Mouse (Mus musculus) kidney, embryonic 16.5 days (tissue): ENCODE data around the gene Robo1. TPM values are rescaled to one million over a fixed set of nuclear protein-coding genes. Genes with fewer than 3 reads are reported as not detected.

ENCODE experiments used
- ATAC-seq: fragments of 200-750 bp; cut with Nextera tagmentation; 2 replicates; pipeline ENCODE4 v1.8.0; 2017; ENCODE audit warnings: moderate TSS enrichment; ENCODE audit not compliant: low FRiP score, low TSS enrichment
- H3K27ac ChIP-seq: fragments of 300-500 bp; sonication (generic); 2 replicates; pipeline ENCODE4 v1.5.1; 2014; ENCODE audit warnings: low read length
- H3K27me3 ChIP-seq: fragments of 300-500 bp; sonication (generic); 2 replicates; pipeline ENCODE4 v1.6.1; 2014; ENCODE audit warnings: low read length, control low read depth, mixed read lengths; ENCODE audit not compliant: insufficient read depth
- H3K36me3 ChIP-seq: fragments of 300-500 bp; sonication (generic); 2 replicates; pipeline ENCODE4 v1.6.1; 2014; ENCODE audit warnings: low read length, control low read depth, mixed read lengths; ENCODE audit not compliant: insufficient read depth
- H3K4me1 ChIP-seq: fragments of 300-500 bp; sonication (generic); 2 replicates; pipeline ENCODE4 v1.6.1; 2014; ENCODE audit warnings: low read length, control low read depth, mixed read lengths; ENCODE audit not compliant: insufficient read depth
- H3K4me2 ChIP-seq: fragments of 300-500 bp; sonication (generic); replicated peaks from 2 replicates; pipeline ENCODE4 v1.6.1; 2014; ENCODE audit warnings: low read depth, low read length
- H3K4me3 ChIP-seq: fragments of 300-500 bp; sonication (generic); 2 replicates; pipeline ENCODE4 v1.5.1; 2014; ENCODE audit warnings: mild to moderate bottlenecking, low read length
- H3K9ac ChIP-seq: fragments of 300-500 bp; sonication (generic); replicated peaks from 2 replicates; pipeline ENCODE4 v1.6.1; 2014; ENCODE audit warnings: low read length
- H3K9me3 ChIP-seq: fragments of 300-500 bp; sonication (generic); 2 replicates; pipeline ENCODE4 v1.6.1; 2016; ENCODE audit warnings: low read length, control low read depth
- WGBS: fragments of 180-500 bp; shearing (Covaris S2); extraction: QIAGEN DNeasy Blood & Tissue Kit; methylation state at CpG from one replicate; pipeline ENCODE4 v1.1.7; 2014; 5-methylcytosine and 5-hydroxymethylcytosine counted together
- polyA plus RNA-seq: library from polyadenylated mRNA; unstranded; fragments of >200 nt; fragmentation: Nextera tagmentation; extraction: Ambion mirVana; gene quantifications from 2 replicates; pipeline ENCODE4 v1.2.1, GENCODE M21; 2015

The Robo1 gene
- polyA plus RNA-seq, 1 experiment from 2014 or later = 24.8 TPM

GRCm38 (mm10) chr16:72765128-72765913, 457.2 kb downstream of the Robo1 start:
- no peak for ATAC-seq
- WGBS = 90% methylated on average over 9 of the region's 9 CpGs
- H3K27ac ChIP-seq = no peak overlapping the region

DNA sequence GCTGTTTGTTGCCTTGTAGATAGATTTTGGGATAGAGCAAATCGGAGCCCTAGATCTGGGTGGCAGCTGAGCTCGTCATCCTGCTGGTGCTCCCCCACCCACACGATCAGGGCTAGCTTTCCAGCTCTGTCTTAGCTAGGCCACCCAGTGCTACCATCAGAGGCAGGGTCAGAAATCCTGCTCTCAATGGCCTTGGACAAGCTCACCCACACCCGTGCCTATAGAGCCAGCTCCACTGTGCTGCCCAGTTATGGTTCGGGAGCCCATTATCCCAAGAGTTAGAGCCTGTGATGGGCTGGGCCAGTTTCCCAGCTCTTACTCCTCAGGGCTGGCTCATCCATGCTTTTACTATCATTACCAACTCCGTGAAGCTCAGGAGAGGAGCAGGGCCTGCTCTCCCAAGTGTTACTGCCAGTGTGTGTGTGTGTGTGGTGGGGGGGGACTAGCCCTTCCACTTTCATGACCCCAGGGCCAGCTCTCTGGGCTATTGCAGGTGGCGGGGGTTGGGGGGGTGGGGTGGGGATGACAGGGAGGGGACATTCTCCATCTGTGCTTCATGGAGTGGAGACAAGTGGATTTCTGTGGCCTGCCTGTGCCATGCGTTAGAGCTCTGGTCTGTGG, 461.2 kb downstream of the Robo1 start:
- H3K9me3 ChIP-seq = no peaks in the 10 kb centered on the region
- no peak overlapping the region for H3K4me2 ChIP-seq
- no peak overlapping the region for H3K4me3 ChIP-seq
- H3K27ac ChIP-seq = no peak overlapping the region
- H3K4me1 ChIP-seq = peaks cover 14% of the 10 kb centered on the region; the same call in 1 of the 2 replicates
- H3K36me3 ChIP-seq = no peaks in the 10 kb centered on the region
- H3K9ac ChIP-seq = no peak overlapping the region
- H3K27me3 ChIP-seq = no peaks in the 10 kb centered on the region
- WGBS = 78% methylated on average over 8 of the region's 8 CpGs
- peak; percentile 60; the same call in 1 of the 2 replicates for ATAC-seq

More at GRCm38 (mm10) chr16:72765128-72765913, 457.2 kb downstream of the Robo1 start:
- Histone ChIP-seq H3K27me3 (no peaks in the 10 kb centered on the region), H3K4me1 (0 out of 2 replicates have a peak, but pooled peaks cover 3% of the 10 kb centered on the region), H3K36me3 (no peaks in the 10 kb centered on the region), H3K9me3 (no peaks in the 10 kb centered on the region), H3K4me3 (no peak overlapping the region), H3K9ac (no peak overlapping the region), H3K4me2 (no peak overlapping the region)

GRCm38 (mm10) chr16:72772348-72772747, 464.2 kb downstream of the Robo1 start:
- Histone ChIP-seq H3K9me3 (no peaks in the 10 kb centered on the region), H3K27ac (no peak overlapping the region), H3K4me2 (no peak overlapping the region), H3K27me3 (no peaks in the 10 kb centered on the region), H3K4me3 (no peak overlapping the region), H3K4me1 (peaks cover 14% of the 10 kb centered on the region; the same call in 1 of the 2 replicates), H3K36me3 (no peaks in the 10 kb centered on the region), H3K9ac (no peak overlapping the region)
- WGBS = 64% methylated on average over 5 of the region's 5 CpGs
- ATAC-seq = no peak

GRCm38 (mm10) chr16:72773034-72773433, 464.9 kb downstream of the Robo1 start:
- Histone ChIP-seq H3K4me3 (no peak overlapping the region), H3K27ac (no peak overlapping the region), H3K9me3 (no peaks in the 10 kb centered on the region), H3K27me3 (no peaks in the 10 kb centered on the region), H3K4me2 (no peak overlapping the region), H3K9ac (no peak overlapping the region), H3K4me1 (peaks cover 14% of the 10 kb centered on the region; the same call in 1 of the 2 replicates), H3K36me3 (no peaks in the 10 kb centered on the region)
- no peak; the same call in 1 of the 2 replicates for ATAC-seq
- WGBS = 37% methylated on average over 7 of the region's 7 CpGs

GRCm38 (mm10) chr16:72778520-72778919, 470.4 kb downstream of the Robo1 start:
- 63% methylated on average over 9 of the region's 9 CpGs for WGBS
- Histone ChIP-seq H3K4me1 (0 out of 2 replicates have a peak, but pooled peaks cover under 1% of the 10 kb centered on the region), H3K9me3 (no peaks in the 10 kb centered on the region), H3K27me3 (no peaks in the 10 kb centered on the region), H3K4me3 (no peak overlapping the region), H3K9ac (no peak overlapping the region), H3K4me2 (no peak overlapping the region), H3K36me3 (no peaks in the 10 kb centered on the region), H3K27ac (no peak overlapping the region)
- ATAC-seq = no peak

DNA sequence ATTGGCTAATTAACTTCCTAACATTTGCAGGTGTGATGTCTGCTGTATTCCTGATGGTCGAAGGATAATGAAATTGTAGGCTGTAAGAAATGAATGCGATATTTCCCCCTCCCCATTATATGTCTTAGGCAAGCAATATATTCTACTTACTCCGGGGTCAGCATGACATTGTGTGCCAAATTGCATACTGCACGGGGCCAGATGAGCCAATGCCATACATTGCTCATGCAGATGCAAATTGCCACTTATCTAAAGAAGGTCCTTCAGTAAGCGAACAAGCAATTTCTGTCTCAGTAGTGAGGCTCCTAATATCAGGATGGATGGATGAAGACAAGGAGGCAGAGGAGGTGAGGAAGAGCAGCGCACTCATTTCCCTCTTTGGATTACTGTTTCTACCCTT, 474.1 kb downstream of the Robo1 start:
- no peak for ATAC-seq
- WGBS = 90% methylated on average over 6 of the region's 6 CpGs
- no peak overlapping the region for H3K4me2 ChIP-seq
- no peaks in the 10 kb centered on the region for H3K27me3 ChIP-seq
- H3K4me1 ChIP-seq = no peaks in the 10 kb centered on the region
- H3K9me3 ChIP-seq = no peaks in the 10 kb centered on the region
- no peak overlapping the region for H3K9ac ChIP-seq
- no peak overlapping the region for H3K4me3 ChIP-seq
- no peak overlapping the region for H3K27ac ChIP-seq
- H3K36me3 ChIP-seq = no peaks in the 10 kb centered on the region

DNA sequence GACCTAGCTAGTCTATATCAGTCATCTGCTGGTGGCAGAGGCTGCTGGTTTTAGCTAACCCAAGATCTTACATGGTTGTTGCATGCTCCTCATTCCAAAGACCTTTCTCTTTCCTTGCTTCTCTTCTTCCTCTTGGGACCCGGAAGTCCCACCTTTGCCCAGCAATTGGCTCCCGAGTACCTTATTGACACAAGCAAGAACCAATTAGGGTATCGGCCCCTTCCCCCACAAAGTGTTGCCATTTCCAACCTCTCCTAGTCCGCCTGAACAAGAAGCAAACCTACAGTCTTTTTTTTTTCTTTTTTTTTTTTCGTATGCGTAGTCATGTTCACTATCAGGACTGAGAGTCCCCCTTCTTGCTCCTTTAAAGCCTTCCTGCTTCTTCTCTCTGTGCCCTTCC, 478.0 kb downstream of the Robo1 start:
- no peak overlapping the region for H3K4me2 ChIP-seq
- H3K27ac ChIP-seq = no peak overlapping the region
- no peak overlapping the region for H3K4me3 ChIP-seq
- H3K4me1 ChIP-seq = no peaks in the 10 kb centered on the region
- no peak overlapping the region for H3K9ac ChIP-seq
- WGBS = 95% methylated on average over 6 of the region's 6 CpGs
- no peaks in the 10 kb centered on the region for H3K36me3 ChIP-seq
- no peaks in the 10 kb centered on the region for H3K9me3 ChIP-seq
- H3K27me3 ChIP-seq = no peaks in the 10 kb centered on the region
- no peak for ATAC-seq

DNA sequence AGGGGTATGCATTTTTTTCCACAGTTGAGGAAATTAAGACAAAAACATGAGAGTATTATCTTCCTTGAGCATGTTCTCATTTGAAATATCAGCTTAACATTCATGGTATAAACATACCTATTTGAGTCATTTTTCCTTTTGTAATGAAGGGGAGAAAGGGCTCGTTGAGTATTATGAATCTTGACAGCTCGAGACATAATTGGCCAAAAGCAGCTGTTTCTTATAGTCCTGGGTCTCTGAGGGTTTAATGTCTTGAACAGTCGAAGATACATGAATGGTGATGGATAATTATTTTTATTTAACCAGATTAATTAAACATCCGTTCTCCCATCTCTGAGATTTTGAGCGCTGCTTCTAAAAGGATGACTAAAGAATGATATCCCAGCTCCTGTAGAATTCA, 478.5 kb downstream of the Robo1 start:
- WGBS = 81% methylated on average over 5 of the region's 5 CpGs

DNA sequence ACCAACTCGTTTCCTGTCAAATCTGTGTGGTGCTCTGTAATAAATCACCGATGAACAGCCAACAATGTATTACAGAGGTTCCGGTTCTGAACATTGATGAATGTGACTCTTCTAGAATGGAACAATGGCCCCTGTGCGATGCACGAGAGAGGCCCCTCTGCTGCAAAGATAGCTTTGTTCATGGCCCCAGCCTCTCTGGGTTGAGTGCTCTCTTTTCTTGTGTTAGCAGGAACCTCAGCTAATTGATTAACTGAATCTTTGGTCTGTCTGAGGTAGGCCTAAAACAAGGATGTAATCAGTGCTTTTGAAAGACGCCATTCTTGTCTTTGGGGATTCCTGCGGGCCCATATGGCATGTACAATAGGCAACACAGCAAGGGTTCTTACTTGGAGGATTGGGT, 479.9 kb downstream of the Robo1 start:
- Histone ChIP-seq H3K27me3 (no peaks in the 10 kb centered on the region), H3K9me3 (no peaks in the 10 kb centered on the region), H3K4me3 (no peak overlapping the region), H3K27ac (no peak overlapping the region), H3K4me2 (no peak overlapping the region), H3K36me3 (no peaks in the 10 kb centered on the region), H3K9ac (no peak overlapping the region), H3K4me1 (no peaks in the 10 kb centered on the region)
- WGBS = 60% methylated on average over 7 of the region's 7 CpGs
- ATAC-seq = peak; percentile 42; the same call in 1 of the 2 replicates

More for the DNA sequence above, 478.5 kb downstream of the Robo1 start:
- ATAC-seq = no peak
- no peaks in the 10 kb centered on the region for H3K4me1 ChIP-seq
- H3K27me3 ChIP-seq = no peaks in the 10 kb centered on the region
- no peak overlapping the region for H3K4me2 ChIP-seq
- H3K4me3 ChIP-seq = no peak overlapping the region
- no peaks in the 10 kb centered on the region for H3K9me3 ChIP-seq
- no peaks in the 10 kb centered on the region for H3K36me3 ChIP-seq
- no peak overlapping the region for H3K27ac ChIP-seq
- no peak overlapping the region for H3K9ac ChIP-seq

- H3K4me3 ChIP-seq = no peak overlapping the region
- H3K36me3 ChIP-seq = no peaks in the 10 kb centered on the region
- H3K27ac ChIP-seq = no peak overlapping the region
- no peak for ATAC-seq
- peaks cover 7% of the 10 kb centered on the region; the same call in 1 of the 2 replicates for H3K4me1 ChIP-seq
- H3K9me3 ChIP-seq = no peaks in the 10 kb centered on the region
- WGBS = 85% methylated on average over 9 of the region's 9 CpGs
- no peaks in the 10 kb centered on the region for H3K27me3 ChIP-seq
- H3K4me2 ChIP-seq = no peak overlapping the region
- H3K9ac ChIP-seq = no peak overlapping the region
Measured at GRCm38 (mm10) chr16:72791181-72791705, 483.1 kb downstream of the Robo1 start.
